8 mouse cellular contexts compared by ENCODE assay signal in genomic region chr2:31142505-31142904, GRCm38 (mm10). TPM values are rescaled to one million over a fixed set of nuclear protein-coding genes. Genes with fewer than 3 reads are reported as not detected.
DNase-seq lines count a peak whose midpoint lies in the region; ATAC-seq and TF ChIP-seq lines count a peak whose summit lies in the region.

No protein-coding gene starts in this region.

- H3K27ac ChIP-seq in heart, embryonic 11.5 days (ENCODE audit: low read depth, low read length), result peak overlapping the region; percentile 88; the same call in 1 of the 2 replicates
- peak overlapping the region; percentile 90 for H3K27ac ChIP-seq in heart, embryonic 15.5 days
- H3K27ac ChIP-seq in liver, embryonic 14.5 days, result no peak overlapping the region

- peaks cover 25% of the 10 kb centered on the region for H3K4me1 ChIP-seq in heart, embryonic 11.5 days (ENCODE audit: control insufficient read depth, insufficient read depth, low read length)
- H3K4me1 ChIP-seq in heart, embryonic 15.5 days (replicated peaks), result peaks cover 39% of the 10 kb centered on the region
- peaks cover 7 to 19% of the 10 kb centered on the region in 2 experiments for H3K4me1 ChIP-seq in liver, embryonic 14.5 days (replicated peaks; ENCODE audit: control insufficient read depth in 2 of 2, insufficient read depth in 2 of 2, low read length in 1 of 2)

- H3K9me3 ChIP-seq in heart, embryonic 11.5 days (replicated peaks; ENCODE audit: control insufficient read depth, low read length), result no peaks in the 10 kb centered on the region
- no peaks in the 10 kb centered on the region for H3K9me3 ChIP-seq in heart, embryonic 15.5 days (replicated peaks)
- H3K9me3 ChIP-seq in liver, embryonic 14.5 days (ENCODE audit: control insufficient read depth, low read length), result no peaks in the 10 kb centered on the region

- no peaks in the 10 kb centered on the region; the same call in 1 of the 2 replicates for H3K36me3 ChIP-seq in heart, embryonic 11.5 days (ENCODE audit: control insufficient read depth, insufficient read depth, low read length)
- H3K36me3 ChIP-seq in heart, embryonic 15.5 days, result peaks cover 4% of the 10 kb centered on the region; the same call in 1 of the 2 replicates
- no peaks in the 10 kb centered on the region for H3K36me3 ChIP-seq in liver, embryonic 14.5 days (replicated peaks; ENCODE audit: control insufficient read depth, insufficient read depth, low read depth)

- peak; percentile 45 for TF ChIP-seq CTCF in liver, embryonic 14.5 days (IDR thresholded peaks at IDR 0.05; ENCODE audit: low read depth)

- ATAC-seq in heart, embryonic 11.5 days (replicated peaks; ENCODE audit: insufficient number of reproducible peaks, low FRiP score, low TSS enrichment), result no peak
- ATAC-seq in heart, embryonic 15.5 days (replicated peaks; ENCODE audit: insufficient number of reproducible peaks, insufficient read depth, low FRiP score, low read depth), result no peak
- ATAC-seq in liver, embryonic 14.5 days (ENCODE audit: insufficient read depth), result no peak

- H3K27me3 ChIP-seq in heart, embryonic 11.5 days (ENCODE audit: control insufficient read depth, insufficient read depth, low read length), result no peaks in the 10 kb centered on the region
- H3K27me3 ChIP-seq in heart, embryonic 15.5 days, result no peaks in the 10 kb centered on the region
- H3K27me3 ChIP-seq in liver, embryonic 14.5 days (ENCODE audit: control insufficient read depth, insufficient read depth, low read length), result peaks cover 2% of the 10 kb centered on the region; the same call in 1 of the 2 replicates

- intact Hi-C loops in heart, postnatal 10 days (cut with DNase I), result loop anchor here (2.0 kb wide), 1 partner anchor 118 kb away; no protein-coding TSS in a partner anchor

- peak overlapping the region; percentile 94 for H3K9ac ChIP-seq in heart, embryonic 11.5 days (ENCODE audit: low read depth, low read length)
- peak overlapping the region; percentile 100 for H3K9ac ChIP-seq in heart, embryonic 15.5 days
- H3K9ac ChIP-seq in liver, embryonic 14.5 days (replicated peaks), result no peak overlapping the region; the same call in 1 of the 2 replicates

- WGBS in heart, embryonic 11.5 days (ENCODE audit: insufficient replicate concordance), result 33% methylated on average over 3 of the region's 3 CpGs
- 25% methylated on average over 3 of the region's 3 CpGs for WGBS in heart, embryonic 15.5 days
- WGBS in liver, embryonic 14.5 days (ENCODE audit: insufficient replicate concordance), result 26% methylated on average over 3 of the region's 3 CpGs

- no peak for TF ChIP-seq EP300 in liver, embryonic 14.5 days (IDR thresholded peaks at IDR 0.05; ENCODE audit: low read depth)

- DNase-seq in heart, postnatal 10 days, result no peak
- peak; percentile 50 for DNase-seq in ES-CJ7 (ENCODE audit: low read depth, low spot score)
- DNase-seq in liver, embryonic 14.5 days (ENCODE audit: low read depth in 3 of 3, low spot score in 3 of 3), result no peak
- DNase-seq in thymus, postnatal 4 days, result peak; percentile 56
- DNase-seq in T-cell, adult 2 months (ENCODE audit: low spot score), result no peak
- DNase-seq in right cerebral cortex, postnatal 14 days, result no peak

- H3K4me2 ChIP-seq in heart, embryonic 11.5 days, result peak overlapping the region; percentile 95
- peak overlapping the region; percentile 90 for H3K4me2 ChIP-seq in heart, embryonic 15.5 days
- H3K4me2 ChIP-seq in liver, embryonic 14.5 days (ENCODE audit: low read depth), result peak overlapping the region; percentile 86

- H3K4me3 ChIP-seq in heart, embryonic 11.5 days (ENCODE audit: low read depth, low read length), result peak overlapping the region; percentile 89
- H3K4me3 ChIP-seq in heart, embryonic 15.5 days, result peak overlapping the region; percentile 99
- H3K4me3 ChIP-seq in liver, embryonic 14.5 days (ENCODE audit: insufficient read depth in 1 of 2, low read depth in 2 of 2, low read length in 2 of 2), result peak overlapping the region; percentile 63 to 74; a peak in 3 of 4 replicates

RNA-seq across cellular contexts. Expression of gene Fnbp1, which starts 0.7 kb away (rescaled TPM):
- polyA plus RNA-seq in heart, embryonic 11.5 days (2014; fragmentation: Nextera tagmentation; extraction: Ambion mirVana), result 19.5 and 20.4 TPM in 2 replicates
- total RNA-seq in heart, postnatal 10 days (2021), result 10 to 100 TPM; 48.6 to 60.9 TPM
- 16.0 and 21.8 TPM in 2 replicates for polyA plus RNA-seq in heart, embryonic 15.5 days (2015; fragmentation: Nextera tagmentation; extraction: Ambion mirVana)
- 4.8 and 6.4 TPM in 2 replicates for polyA plus RNA-seq in liver, embryonic 14.5 days (2012; rRNA removed)
- 3.9 and 4.3 TPM in 2 replicates for polyA plus RNA-seq in liver, embryonic 14.5 days (2014; fragmentation: Nextera tagmentation; extraction: Ambion mirVana)

RNA-seq across cellular contexts. Expression of gene Gpr107, which starts 9.6 kb away (rescaled TPM):
- 30.4 and 33.8 TPM in 2 replicates for polyA plus RNA-seq in heart, embryonic 11.5 days (2014; fragmentation: Nextera tagmentation; extraction: Ambion mirVana)
- 10 to 100 TPM; 42.1 to 42.3 TPM for total RNA-seq in heart, postnatal 10 days (2021)
- polyA plus RNA-seq in heart, embryonic 15.5 days (2015; fragmentation: Nextera tagmentation; extraction: Ambion mirVana), result 26.4 and 31.0 TPM in 2 replicates
- polyA plus RNA-seq in liver, embryonic 14.5 days (2012; rRNA removed), result 4.5 and 5.4 TPM in 2 replicates
- polyA plus RNA-seq in liver, embryonic 14.5 days (2014; fragmentation: Nextera tagmentation; extraction: Ambion mirVana), result 7.0 and 8.6 TPM in 2 replicates

Comparison
In these comparisons a context has a peak if more than half of its experiments do, and no peak if none do; other contexts are left out.
1. DNase-seq: peak in ES-CJ7 (single experiment) and thymus, postnatal 4 days (single experiment); none in heart, postnatal 10 days (0 of 2), liver, embryonic 14.5 days (0 of 3), T-cell, adult 2 months (single experiment) and right cerebral cortex, postnatal 14 days (single experiment).
2. Peak in every context shown above with its lines, with median percentiles within 50 percentile points of each other: H3K4me2 ChIP-seq and H3K4me3 ChIP-seq.